Mouse (Mus musculus) cortical plate, adult 2 months (tissue): ENCODE data around the gene Yif1a.

Source experiments
- CTCF ChIP-seq: fragments of 200-500 bp; IDR thresholded peaks from 2 replicates; pipeline ENCODE4 v1.5.1; 2011; ENCODE audit warnings: mild to moderate bottlenecking, control low read depth, low read length; ENCODE audit not compliant: insufficient read depth; ENCODE audit errors: extremely low read depth
- POLR2A ChIP-seq: fragments of 200-500 bp; IDR thresholded peaks from 2 replicates; pipeline ENCODE4 v1.6.1; 2011; ENCODE audit warnings: mild to moderate bottlenecking, low read length, control low read depth; ENCODE audit not compliant: insufficient read depth; ENCODE audit errors: extremely low read depth

GRCm38 (mm10) chr19:5062446-5062845 is 25.9 kb upstream of the Yif1a start:
- no peak for TF ChIP-seq POLR2A
- TF ChIP-seq CTCF, result no peak
